Mouse (Mus musculus): ENCODE data around the gene Rorb.

DNA sequence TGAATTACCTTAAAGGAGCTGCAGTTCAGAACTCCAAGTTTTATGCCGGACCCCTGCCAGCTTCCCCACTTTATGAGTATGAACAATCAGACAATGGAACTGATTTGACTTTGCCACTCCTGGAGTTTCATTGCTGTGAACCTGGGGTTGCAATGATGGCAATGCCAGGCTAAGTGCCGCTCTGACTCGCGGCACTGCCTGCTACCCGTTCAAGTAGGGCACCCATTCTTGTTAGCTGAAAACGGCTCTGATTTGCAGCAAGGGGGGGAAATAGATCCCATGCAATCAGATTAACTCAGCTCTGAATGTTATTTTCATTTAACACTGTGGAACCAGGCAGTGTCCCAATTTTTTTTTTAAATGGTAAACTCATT lies 208.3 kb downstream of the Rorb start:
- TF ChIP-seq GATA1 (IDR thresholded peaks at IDR 0.05; ENCODE audit: low read length) (no peak), TAL1 (IDR thresholded peaks at IDR 0.05; ENCODE audit: low read length) (no peak)
